Mouse (Mus musculus) layer of hippocampus, postnatal 25 days (tissue): ENCODE measurements around the gene Klhl6. TPM values are rescaled to one million over a fixed set of nuclear protein-coding genes. Genes with fewer than 3 reads are reported as not detected.

ENCODE experiments used
- total RNA-seq, 2 experiments: library from RNA; stranded (reverse); gene quantifications; 2 replicates each; pipeline ENCODE4 v1.2.3; 2021

Gene Klhl6
- total RNA-seq, 2 experiments from 2014 or later = 1.3 to 1.6 TPM

Other genes starting within 250 kb of the Klhl6 start
- gene B3gnt5, start 222.8 kb downstream of the Klhl6 start, total RNA-seq = 1 to 10 TPM in 1 of 2 experiments, under 1 TPM in 1; 0.91 to 1.1 TPM
- gene Klhl24, start 114.5 kb upstream of the Klhl6 start, total RNA-seq = 10 to 100 TPM; 81.5 to 82.6 TPM
- 10 to 100 TPM; 29.8 to 46.5 TPM for gene Yeats2, start 158.0 kb upstream of the Klhl6 start, total RNA-seq